Mouse (Mus musculus) liver, adult 2 months (tissue): Measurements from ENCODE around the gene Ankib1.

Experiments
- CTCF ChIP-seq: fragments of 200-500 bp; IDR thresholded peaks from 2 replicates; pipeline ENCODE4 v1.5.1; 2011; ENCODE audit warnings: low read depth, low read length, control low read depth
- POLR2A ChIP-seq: fragments of 200-500 bp; IDR thresholded peaks from 2 replicates; pipeline ENCODE4 v1.6.1; 2011; ENCODE audit warnings: low read length, control low read depth; ENCODE audit not compliant: insufficient read depth; ENCODE audit errors: extremely low read depth

DNA sequence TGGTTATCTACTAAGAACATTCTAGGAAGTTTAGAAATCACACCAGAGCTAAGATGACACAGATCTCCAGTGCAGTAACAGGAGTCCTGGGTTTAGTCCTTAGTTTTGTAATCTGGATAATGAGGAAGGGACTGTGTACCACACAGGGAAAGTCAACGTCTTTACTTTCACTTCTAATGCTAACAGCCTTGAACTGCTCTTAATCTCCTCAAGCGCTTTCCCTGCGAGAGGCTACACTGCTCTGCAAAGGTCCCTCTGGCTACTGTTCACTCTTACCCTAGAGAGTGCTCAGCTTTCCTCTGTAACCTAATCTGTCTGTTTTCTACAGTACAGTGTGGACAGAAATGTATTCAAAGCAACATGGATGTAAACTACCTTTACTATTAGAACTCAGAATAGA is 30.7 kb downstream of the Ankib1 start:
- no peak for TF ChIP-seq POLR2A
- TF ChIP-seq CTCF, result no peak
